Mouse (Mus musculus) megakaryocyte, adult 5-6 weeks (primary cell): ENCODE results near the gene Apex2. TPM values are rescaled to one million over a fixed set of nuclear protein-coding genes. Genes with fewer than 3 reads are reported as not detected.
A peak's percentile ranks its signal among the peaks of the same experiment; 100 is the strongest.
"Not testable (repeated sequence)": the region's sequence is repeated elsewhere in the genome, so short reads cannot be mapped to it uniquely, and the experiment has no call there.

Experiments
- ATAC-seq: 2 replicates; pipeline ENCODE4 v1.8.0; 2016; ENCODE audit warnings: mild to moderate bottlenecking, inconsistent platforms; ENCODE audit not compliant: poor library complexity, severe bottlenecking
- total RNA-seq, 2 experiments: library from RNA; stranded (forward) in 1 of 2; stranded (reverse) in 1 of 2; fragments of 153-499, 151-499 nt in 1 of 2; fragments of 221-1000, 200-1000 nt in 1 of 2; gene quantifications; 2 replicates each; pipeline versions ENCODE4 v1.2.3 to v1.2.4; 2015 to 2017

Gene Apex2
- total RNA-seq, 2 experiments from 2014 or later, result 7.6 to 8.6 TPM

DNA sequence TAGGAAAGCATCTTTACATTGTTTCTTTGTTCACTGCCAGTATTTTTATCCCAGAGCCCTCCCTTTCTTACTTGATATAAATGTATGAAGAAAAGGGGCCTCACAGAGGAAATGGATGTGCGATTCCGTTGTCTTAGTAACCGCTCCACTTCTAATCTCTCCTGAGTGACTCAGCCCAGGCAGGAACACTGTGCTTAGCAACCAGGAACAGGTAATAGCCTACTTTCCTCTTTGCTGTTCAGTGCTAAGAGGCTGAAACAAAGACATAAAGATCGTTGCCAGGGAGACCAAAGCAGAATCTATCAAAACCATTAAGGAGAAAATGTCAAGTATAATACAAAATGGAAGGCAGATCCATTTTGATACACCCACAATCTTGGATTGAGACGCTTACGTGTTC lies 81.0 kb downstream of the Apex2 start:
- ATAC-seq, result no peak

DNA sequence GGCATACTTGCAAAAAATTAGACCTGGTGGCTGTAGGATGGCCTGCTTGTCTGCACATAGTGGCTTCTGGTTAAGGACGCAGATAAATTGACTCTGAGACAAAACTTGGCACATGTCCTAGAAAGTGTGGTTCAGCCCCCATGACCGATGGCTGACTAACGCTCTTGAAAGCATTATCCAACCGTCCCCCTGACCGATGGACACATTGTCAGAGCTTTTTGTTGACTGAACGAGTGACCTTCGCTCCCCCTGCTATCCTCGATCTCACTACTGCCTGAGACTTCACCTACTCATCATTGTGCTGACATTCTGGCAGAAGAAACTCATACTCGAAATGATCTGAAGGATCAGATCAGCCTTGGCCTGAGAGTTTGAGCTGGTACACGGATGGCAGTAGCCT lies 101.9 kb downstream of the Apex2 start:
- ATAC-seq, result not testable (repeated sequence)

DNA sequence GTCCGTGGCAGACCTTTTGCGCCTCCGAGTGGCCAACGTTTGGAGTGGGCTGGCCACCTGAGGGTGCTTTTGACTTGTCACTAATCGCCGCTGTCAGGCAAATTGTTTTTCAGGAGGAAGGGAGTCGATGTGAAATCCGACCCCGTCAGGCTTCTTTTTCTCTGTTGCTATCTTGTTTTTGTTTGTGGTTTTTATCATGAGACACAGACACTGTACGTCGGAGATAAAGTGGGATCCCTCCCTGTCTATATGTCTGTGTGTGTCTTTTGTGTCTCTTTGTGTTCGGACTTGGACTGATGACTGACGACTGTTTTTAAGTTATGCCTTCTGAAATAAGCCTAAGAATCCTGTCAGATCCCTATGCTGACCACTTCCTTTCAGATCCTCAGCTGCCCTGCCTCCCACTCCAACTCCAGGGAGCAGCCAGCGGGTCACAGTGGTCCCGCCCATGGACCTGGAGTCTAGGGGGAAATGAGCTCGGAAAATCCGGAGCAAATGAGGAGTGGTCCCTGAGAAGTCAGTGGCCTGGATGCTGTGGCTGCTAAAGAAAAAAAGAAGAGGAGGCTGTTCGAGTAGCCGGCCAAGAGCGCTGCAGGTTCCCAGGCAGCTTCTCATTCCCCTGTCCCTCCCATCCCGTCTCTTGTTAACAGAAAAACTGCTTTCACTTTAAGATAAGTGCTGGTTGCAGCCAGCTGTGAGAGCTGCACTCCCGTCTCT lies 103.2 kb downstream of the Apex2 start:
- not testable (repeated sequence) for ATAC-seq

DNA sequence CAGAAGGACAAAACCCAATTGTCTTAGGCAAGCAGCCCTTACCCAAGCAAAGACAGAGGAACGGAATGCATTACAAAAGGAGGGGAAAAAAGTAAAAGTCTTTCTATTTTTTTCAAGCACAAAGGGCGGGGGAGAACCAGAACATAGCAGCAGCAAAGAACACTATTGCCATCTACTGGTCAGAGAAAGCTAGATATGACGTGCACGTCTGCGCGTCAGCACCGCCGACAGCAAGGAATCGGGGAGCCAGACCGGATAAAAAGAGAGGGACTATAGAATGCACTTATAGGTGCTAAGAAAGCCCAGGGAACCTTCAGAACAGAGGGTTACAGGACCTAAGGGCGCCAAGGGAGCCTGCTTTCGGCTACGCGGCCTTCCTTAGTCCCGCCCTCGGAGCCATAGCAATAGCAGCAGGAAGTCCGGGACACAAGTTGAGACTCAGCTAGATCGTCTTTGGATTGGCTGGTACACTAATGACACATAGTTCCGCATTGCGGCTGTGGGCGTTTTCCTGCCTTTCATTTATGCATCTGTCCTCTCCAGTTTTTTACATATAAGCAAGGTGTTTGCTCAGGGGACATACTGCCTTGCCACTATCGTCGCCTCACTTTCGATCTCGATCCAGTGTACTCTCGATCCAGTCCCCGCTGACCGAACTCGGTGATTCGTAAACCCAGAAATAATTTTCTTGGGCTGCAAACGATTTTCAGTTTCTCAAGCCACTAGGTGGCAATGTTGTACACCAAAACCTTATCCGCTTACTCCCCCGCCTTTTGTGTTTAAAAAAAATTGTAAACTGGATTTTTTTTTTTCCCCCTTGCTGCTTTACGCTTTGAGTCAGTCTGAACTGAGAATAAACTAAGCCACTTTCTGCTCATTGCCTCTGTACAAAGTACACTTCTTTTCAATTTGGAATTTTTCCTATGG lies 111.6 kb downstream of the Apex2 start:
- peak; percentile 97 for ATAC-seq

DNA sequence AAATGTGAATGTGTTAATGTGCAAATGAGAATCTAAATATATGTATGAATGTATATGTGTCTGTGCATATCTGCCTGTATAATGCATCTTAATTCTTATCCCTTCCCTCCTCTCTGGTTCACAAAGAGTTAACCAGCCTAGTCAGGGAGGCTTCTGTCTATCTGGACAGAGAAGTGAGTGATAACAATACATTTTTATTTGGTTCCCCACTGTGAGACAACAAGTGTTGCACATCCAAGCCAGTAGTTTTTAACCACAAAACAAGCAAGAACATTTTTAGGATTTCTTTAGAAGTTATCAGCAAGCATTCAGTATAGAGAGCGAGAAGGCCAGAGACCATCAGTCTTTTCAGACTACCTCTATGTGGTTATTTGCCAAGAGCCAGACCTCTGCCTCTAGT lies 118.3 kb downstream of the Apex2 start:
- ATAC-seq, result no peak

Other genes with a start within 250 kb of the Apex2 start
- gene Tmem29, start 130.7 kb downstream of the Apex2 start, total RNA-seq (2015), result 10.8 and 16.8 TPM in 2 replicates
- 11.5 and 13.4 TPM in 2 replicates for gene Tmem29, start 130.7 kb downstream of the Apex2 start, total RNA-seq (2017)
- 0.89 and 1.9 TPM in 2 replicates for gene Alas2, start 42.5 kb downstream of the Apex2 start, total RNA-seq (2015)
- 0.48 and 5.0 TPM in 2 replicates for gene Alas2, start 42.5 kb downstream of the Apex2 start, total RNA-seq (2017)
- 2.7 and 3.8 TPM in 2 replicates for gene Pfkfb1, start 1.6 kb downstream of the Apex2 start, total RNA-seq (2015)
- gene Pfkfb1, start 1.6 kb downstream of the Apex2 start, total RNA-seq (2017), result 0.57 and 3.5 TPM in 2 replicates
- not detected in 2 replicates for gene Tro, start 67.7 kb upstream of the Apex2 start, total RNA-seq (2015)
- not detected in 2 replicates for gene Tro, start 67.7 kb upstream of the Apex2 start, total RNA-seq (2017)
- gene Maged2, start 224.5 kb upstream of the Apex2 start, total RNA-seq (2015), result 0.07 and 1.1 TPM in 2 replicates
- 1.4 and 1.6 TPM in 2 replicates for gene Maged2, start 224.5 kb upstream of the Apex2 start, total RNA-seq (2017)